Mouse (Mus musculus) B cell, adult 2 months (primary cell): Measurements from ENCODE around the gene Vmn2r96.
A peak's percentile ranks its signal among the peaks of the same experiment; 100 is the strongest.
"Not testable (repeated sequence)": the region's sequence is repeated elsewhere in the genome, so short reads cannot be mapped to it uniquely, and the experiment has no call there.

Source experiments
- DNase-seq, 2 experiments: peaks; one replicate each; pipeline ENCODE4 v3.0.0; 2022

The Vmn2r96 gene

DNA sequence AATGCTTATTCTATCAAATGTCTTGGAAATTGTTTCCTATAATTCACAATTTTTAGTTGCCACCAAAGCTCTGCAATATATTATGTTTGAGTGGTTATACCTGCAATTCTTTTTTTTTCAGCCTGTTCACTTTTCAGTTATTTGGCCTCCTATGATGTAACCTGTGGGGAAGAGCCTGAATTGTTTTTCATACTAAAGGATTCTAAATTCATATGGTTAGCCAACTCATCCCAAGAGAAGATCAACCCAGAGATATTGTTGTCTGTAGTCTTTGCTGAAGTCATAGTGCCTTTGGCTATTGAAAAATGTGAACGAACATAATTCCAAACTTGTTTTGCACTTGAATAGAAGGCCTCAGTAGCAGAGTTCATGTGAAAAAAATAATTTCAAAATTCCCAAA, at the start of gene Vmn2r96:
TSS of gene Vmn2r96 (plus strand) at position 301 of the 400 bp plus-strand sequence.
- DNase-seq: not testable (repeated sequence)

DNA sequence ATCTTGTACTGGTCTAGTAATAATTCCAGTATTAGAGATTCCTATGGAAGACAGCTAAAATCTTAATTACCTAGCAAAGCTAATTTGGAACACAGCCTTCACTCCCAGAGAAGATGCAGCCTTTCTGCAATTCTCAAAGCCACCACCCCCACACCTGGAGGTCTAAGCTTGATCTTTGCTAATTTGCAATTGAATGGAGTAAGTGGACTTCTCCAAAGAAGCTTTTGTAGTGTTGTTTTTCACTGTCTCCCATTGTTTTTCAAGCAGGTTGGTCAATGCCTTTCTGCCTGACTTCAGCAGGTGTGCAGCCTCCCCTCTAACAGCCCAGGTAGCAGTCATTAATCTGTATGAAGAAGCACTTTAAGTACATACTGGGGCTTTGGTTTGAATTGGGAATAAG, 49.6 kb upstream of the Vmn2r96 start:
- DNase-seq: no peak

DNA sequence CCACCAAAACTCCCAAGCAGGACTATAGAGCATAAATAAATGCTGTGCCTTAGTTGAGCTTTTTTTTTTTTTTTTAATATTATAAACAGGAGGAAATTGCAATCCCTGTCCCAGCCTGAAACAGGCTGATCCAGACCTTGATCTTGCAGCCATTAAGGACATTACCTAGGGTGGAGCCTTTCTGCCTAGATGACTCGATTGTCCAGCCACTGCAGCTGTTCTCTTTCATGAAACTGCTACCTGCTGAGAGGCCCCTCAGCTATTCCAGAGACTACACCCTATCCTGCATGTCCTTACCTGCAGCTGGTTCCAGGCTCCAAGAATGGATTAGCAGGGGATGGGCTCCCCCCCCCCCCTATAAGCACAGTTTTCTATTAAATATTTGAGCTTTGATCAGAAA, 49.0 kb upstream of the Vmn2r96 start:
- DNase-seq: no peak

DNA sequence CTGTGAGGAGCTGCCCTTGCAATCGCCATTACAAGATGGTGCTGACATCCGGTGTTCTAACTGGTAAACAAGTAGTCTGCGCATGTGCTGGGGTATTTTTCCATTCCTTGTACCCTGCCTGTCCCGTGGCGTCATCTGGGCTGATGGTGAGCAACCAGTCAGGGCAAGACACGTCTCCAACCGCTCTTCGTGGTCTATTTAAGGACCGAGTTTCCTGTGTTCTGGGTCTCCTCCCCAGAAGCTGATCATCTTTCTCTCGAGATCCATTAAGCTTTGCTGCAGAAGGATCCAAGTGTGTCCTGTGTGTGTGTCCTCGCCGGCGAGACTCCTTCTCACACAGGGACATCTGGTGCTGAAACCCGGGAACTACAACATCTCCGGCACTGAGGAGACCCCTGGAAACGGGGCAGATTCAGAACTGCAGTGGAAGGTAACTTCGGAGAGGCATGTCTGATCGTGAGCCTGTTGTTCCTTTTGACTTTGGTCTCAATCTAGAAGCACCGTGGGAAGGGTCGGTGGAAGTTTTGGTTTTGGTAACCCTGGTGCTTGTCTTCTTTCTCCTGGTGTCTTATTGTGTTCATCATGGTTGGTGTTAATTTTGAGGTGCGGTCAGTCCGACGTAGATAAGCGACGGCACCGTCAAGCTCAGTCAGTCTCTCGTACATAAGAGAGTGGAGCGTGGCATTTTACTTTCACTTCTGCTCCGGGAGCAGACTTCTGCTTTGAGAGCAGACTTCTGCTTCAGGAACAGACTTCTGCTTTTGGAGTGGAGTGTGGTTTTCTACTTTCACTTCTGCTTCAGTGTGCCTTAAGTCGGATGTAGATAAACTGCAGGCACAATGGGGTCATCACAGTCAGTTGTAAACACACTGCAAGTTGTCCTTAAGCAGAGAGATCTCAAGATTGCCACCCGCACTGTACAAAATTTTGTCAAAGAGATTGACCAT, 14.5 kb upstream of the Vmn2r96 start:
- peak; percentile 64 to 71 for DNase-seq

DNA sequence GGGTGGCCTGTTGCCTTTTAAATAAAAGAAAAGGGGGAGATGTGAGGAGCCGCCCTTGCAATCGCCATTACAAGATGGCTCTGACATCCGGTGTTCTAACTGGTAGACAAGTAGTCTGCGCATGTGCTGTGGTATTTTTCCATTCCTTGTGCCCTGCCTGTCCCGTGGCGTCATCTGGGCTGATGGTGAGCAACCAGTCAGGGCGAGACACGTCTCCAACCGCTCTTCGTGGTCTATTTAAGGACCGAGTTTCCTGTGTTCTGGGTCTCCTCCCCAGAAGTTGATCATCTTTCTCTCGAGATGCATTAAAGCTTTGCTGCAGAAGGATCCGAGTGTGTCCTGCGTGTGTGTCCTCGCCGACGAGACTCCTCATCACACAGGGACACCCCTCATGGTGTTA, 6.8 kb upstream of the Vmn2r96 start:
- peak; percentile 33 to 40 for DNase-seq

DNA sequence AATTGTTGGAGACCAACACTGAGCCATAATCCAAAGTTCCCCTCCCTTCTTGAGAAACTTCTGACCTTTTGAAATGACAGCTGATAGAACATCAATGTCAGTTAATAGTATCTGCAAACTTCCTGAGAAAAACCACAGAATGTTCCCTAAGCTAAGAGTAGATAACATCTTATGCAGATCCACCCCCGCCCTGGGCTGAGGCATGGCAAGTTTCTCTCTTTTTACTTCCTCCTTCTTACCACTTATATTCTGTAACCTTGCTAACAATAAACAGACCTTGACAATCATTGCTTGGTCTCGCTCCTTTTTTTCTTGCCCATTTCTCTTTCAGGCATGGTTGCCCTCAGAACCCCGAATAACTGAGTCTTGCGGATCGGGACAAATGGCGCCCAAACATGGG, 42.2 kb downstream of the Vmn2r96 start:
- peak; percentile 8 to 9 for DNase-seq

DNA sequence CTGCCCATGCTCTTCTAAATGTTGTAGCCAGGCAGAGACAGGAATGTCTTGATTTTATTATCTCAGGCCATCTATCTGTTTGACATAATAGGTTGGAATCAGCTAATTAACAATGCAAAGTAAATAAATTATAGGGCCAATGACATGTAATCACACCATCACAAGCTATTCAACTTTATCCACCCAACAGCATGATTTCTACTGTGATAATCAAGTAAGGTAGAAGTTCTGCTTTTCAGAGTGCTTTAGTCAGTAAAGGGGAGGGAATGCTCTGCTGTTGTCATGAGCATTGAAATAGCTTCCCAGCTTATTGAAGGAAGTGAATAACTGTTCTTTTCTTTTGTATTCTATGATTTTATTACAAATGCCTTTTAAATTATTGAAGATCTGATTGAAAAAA, 53.6 kb downstream of the Vmn2r96 start:
- no peak for DNase-seq
